Mouse (Mus musculus) G1E (cell line): ENCODE data around the gene Kcnk6. TPM values are rescaled to one million over a fixed set of nuclear protein-coding genes. Genes with fewer than 3 reads are reported as not detected.

ENCODE experiments used
- ATAC-seq: 2 replicates; pipeline ENCODE4 v1.8.0; 2016; ENCODE audit warnings: mild to moderate bottlenecking; ENCODE audit not compliant: insufficient number of reproducible peaks, poor library complexity, low FRiP score, severe bottlenecking; ENCODE audit errors: extremely low read depth
- DNase-seq: peaks from one replicate; pipeline ENCODE4 v3.0.0; 2012; ENCODE audit warnings: low spot score
- H3K27me3 ChIP-seq: 2 replicates; pipeline ENCODE4 v1.6.1; 2012; ENCODE audit warnings: mild to moderate bottlenecking, low read length, inconsistent platforms; ENCODE audit not compliant: insufficient read depth
- H3K36me3 ChIP-seq: replicated peaks from 2 replicates; pipeline ENCODE3; 2012; ENCODE audit warnings: mild to moderate bottlenecking, inconsistent platforms
- H3K4me1 ChIP-seq: 2 replicates; pipeline ENCODE4 v1.6.1; 2012; ENCODE audit warnings: low read depth, low read length, inconsistent platforms, mixed read lengths; ENCODE audit not compliant: insufficient read depth
- H3K4me3 ChIP-seq: 2 replicates; pipeline ENCODE4 v1.5.1; 2012; ENCODE audit warnings: low read depth, mild to moderate bottlenecking, inconsistent platforms, low read length, moderate library complexity, mixed read lengths
- H3K9me3 ChIP-seq: replicated peaks from 2 replicates; pipeline ENCODE4 v1.6.1; 2012; ENCODE audit warnings: inconsistent platforms
- CTCF ChIP-seq: IDR thresholded peaks from 2 replicates; pipeline ENCODE4 v1.5.1; 2012; ENCODE audit warnings: low read depth, low read length, inconsistent platforms, mixed read lengths
- GATA1 ChIP-seq: IDR thresholded peaks from 2 replicates; pipeline ENCODE4 v1.6.1; 2012; ENCODE audit warnings: borderline replicate concordance, low read length, inconsistent platforms, mixed read lengths
- GATA2 ChIP-seq: IDR thresholded peaks from 2 replicates; pipeline ENCODE4 v1.6.1; 2012; ENCODE audit warnings: low read depth, low read length, inconsistent platforms, borderline replicate concordance
- POLR2AphosphoS5 ChIP-seq: IDR thresholded peaks from 2 replicates; pipeline ENCODE4 v1.6.1; 2012; ENCODE audit warnings: low read depth, low read length, inconsistent platforms; ENCODE audit not compliant: insufficient replicate concordance
- TAL1 ChIP-seq: conservative IDR thresholded peaks from 2 replicates; pipeline ENCODE4 v1.6.1; 2012; ENCODE audit warnings: low read depth, low read length, inconsistent platforms, mixed read lengths
- polyA plus RNA-seq: library from polyadenylated mRNA; stranded (reverse); fragments of >175 nt; gene quantifications from 2 replicates; pipeline ENCODE4 v1.2.3, GENCODE M21; 2012
- total RNA-seq, 2 experiments: library from RNA; stranded (forward) in 1 of 2; stranded (reverse) in 1 of 2; fragments of 200-1000 nt in 1 of 2; fragments of >200 nt in 1 of 2; fragmentation: Nextera tagmentation in 1 of 2; gene quantifications; 2 replicates each; pipeline ENCODE4 v1.2.3; 2014 to 2017

The Kcnk6 gene
- total and polyA plus RNA-seq, 3 experiments: not detected

DNA sequence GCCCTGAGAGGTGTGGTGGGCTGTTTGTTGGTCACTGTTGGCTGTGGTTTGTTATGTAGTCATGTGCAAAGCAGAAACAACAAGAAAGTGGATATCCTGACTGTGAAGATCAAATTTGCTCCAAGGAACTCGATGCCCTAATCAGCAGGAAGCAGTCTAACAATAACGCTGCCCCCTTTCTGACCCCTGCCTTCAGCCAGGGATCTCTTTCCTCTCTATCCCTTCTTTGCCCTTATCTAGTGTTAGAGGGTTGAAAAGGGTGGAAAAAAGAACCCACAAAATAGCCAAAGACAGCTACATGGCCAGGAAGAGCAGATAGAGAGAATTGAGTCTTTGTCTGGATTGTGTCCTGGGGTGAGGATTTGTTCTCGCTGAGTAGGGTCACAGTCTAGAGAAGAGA lies 1.8 kb downstream of the Kcnk6 start:
- TF ChIP-seq CTCF (no peak), GATA1 (no peak), TAL1 (no peak), GATA2 (no peak), POLR2AphosphoS5 (no peak)

DNA sequence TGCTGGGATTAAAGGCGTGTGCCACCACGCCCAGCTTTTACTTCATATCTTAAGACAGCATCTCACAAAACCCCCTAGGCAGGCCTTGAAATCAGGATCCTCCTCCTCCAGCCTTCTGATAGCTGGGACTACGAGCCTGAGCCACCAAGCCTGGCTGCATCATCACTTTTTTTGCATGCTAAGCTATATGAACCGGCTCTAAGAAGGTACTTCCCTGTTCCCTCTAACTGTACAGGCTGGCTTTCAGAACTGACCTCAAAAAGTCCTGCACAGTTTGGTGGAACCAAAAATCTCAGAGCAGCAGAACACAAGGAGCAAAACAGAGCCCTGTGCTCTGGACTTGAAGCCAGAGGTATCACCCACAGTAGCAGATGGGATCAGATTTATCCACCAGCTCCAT lies 4.1 kb downstream of the Kcnk6 start:
- Histone ChIP-seq H3K4me1 (peaks cover 4% of the 10 kb centered on the region), H3K4me3 (no peak overlapping the region), H3K27me3 (peaks cover 66% of the 10 kb centered on the region), H3K36me3 (no peaks in the 10 kb centered on the region), H3K9me3 (0 out of 2 replicates have a peak, but pooled peaks cover 5% of the 10 kb centered on the region)
- ATAC-seq (no peak), DNase-seq (no peak)
- no peak for TF ChIP-seq CTCF

More for the DNA sequence above, 1.8 kb downstream of the Kcnk6 start:
- ATAC-seq (no peak), DNase-seq (no peak)
- Histone ChIP-seq H3K36me3 (no peaks in the 10 kb centered on the region), H3K27me3 (peaks cover 50% of the 10 kb centered on the region), H3K9me3 (0 out of 2 replicates have a peak, but pooled peaks cover 5% of the 10 kb centered on the region), H3K4me1 (peaks cover 4% of the 10 kb centered on the region; the same call in 1 of the 2 replicates), H3K4me3 (no peak overlapping the region)

DNA sequence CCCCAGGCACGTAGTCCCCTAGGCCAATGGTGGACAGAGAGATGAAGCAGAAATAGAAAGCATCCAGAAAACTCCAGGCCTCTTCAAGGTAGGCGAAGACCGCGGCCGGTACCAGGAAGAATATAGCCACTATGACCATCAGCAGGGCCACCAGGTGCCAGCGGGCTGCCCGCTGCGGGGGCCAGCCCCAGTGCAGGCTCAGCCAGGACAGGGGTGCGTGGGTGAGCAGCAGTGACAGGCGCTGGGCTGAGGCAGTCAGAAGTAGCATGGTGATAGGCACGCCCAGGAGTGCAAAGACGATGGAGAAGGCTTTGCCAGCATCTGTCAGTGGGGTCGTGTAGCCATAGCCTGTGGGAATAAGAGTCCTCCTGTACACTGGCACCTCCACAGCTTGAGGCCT lies 6.8 kb downstream of the Kcnk6 start:
- TF ChIP-seq POLR2AphosphoS5 (no peak), CTCF (no peak), GATA1 (no peak), GATA2 (no peak), TAL1 (no peak)
- no peak for DNase-seq
- ATAC-seq: no peak
- peaks cover 49% of the 10 kb centered on the region for H3K27me3 ChIP-seq
- H3K4me3 ChIP-seq: no peak overlapping the region
- no peaks in the 10 kb centered on the region for H3K36me3 ChIP-seq
- peaks cover 4% of the 10 kb centered on the region for H3K4me1 ChIP-seq
- peaks cover 4% of the 10 kb centered on the region; the same call in 1 of the 2 replicates for H3K9me3 ChIP-seq

DNA sequence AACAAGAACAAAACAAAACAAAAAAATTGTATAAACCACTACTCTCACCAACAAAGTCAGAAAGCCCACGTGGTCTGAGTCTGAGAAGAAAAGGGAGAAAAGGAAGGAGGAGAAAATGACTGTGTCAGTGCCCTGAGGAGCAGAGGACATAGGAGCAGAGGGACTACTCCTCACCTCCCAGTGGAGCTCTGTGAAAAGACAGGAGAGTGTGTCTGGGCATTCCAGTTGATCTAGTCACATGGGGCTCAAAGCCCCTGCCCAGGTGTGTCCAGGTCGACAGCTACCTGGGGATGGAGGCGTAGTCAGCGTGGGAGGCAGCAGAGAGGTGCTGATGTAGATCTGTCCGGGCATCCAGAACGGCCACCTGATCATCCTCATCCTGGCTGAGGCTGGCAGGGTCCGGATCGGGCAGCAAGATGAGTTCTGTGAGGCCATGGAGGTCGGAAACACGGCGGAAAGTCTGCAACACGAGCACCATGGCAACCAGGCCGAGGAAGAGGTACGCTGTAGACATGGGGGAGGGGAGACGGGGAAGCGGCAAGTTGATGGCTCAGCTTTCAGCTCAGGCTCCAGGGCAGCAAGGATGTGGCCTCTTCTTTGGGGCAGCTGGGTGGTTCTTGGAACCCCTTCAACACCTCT lies 7.4 kb downstream of the Kcnk6 start:
- no peak overlapping the region for H3K4me3 ChIP-seq
- DNase-seq (no peak), ATAC-seq (no peak)
- H3K4me1 ChIP-seq: peaks cover 4% of the 10 kb centered on the region
- peaks cover 7% of the 10 kb centered on the region for H3K9me3 ChIP-seq
- H3K27me3 ChIP-seq: peaks cover 43% of the 10 kb centered on the region
- TF ChIP-seq CTCF (no peak), GATA2 (no peak), POLR2AphosphoS5 (no peak), GATA1 (no peak), TAL1 (no peak)
- H3K36me3 ChIP-seq: no peaks in the 10 kb centered on the region

DNA sequence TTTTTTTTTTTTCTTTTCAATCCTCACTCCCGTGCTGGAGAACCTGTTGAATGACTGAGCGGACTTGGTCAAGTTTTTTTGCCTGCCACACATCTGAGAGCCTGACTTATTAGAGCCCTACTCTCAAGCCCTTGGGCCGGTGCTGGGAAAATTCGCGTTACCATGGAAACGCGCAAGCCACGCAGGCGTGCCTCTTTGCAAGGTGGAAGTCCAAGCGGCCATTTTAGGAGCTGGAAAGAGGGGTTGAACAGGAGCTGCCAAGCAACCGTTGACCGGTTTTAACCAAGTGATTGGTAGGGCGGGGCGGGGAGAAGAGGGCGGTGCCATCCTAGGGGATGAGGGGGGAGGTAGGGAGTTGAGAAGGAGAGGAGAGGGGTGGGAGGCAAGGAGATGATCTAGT lies 17.5 kb downstream of the Kcnk6 start:
- peaks cover 31% of the 10 kb centered on the region for H3K9me3 ChIP-seq
- DNase-seq (no peak), ATAC-seq (no peak)
- no peak overlapping the region for H3K4me3 ChIP-seq
- TF ChIP-seq POLR2AphosphoS5: no peak
- TF ChIP-seq GATA1: no peak
- TF ChIP-seq GATA2: no peak
- TF ChIP-seq TAL1: no peak
- TF ChIP-seq CTCF: no peak
- H3K4me1 ChIP-seq: peaks cover 17% of the 10 kb centered on the region
- H3K36me3 ChIP-seq: no peaks in the 10 kb centered on the region
- H3K27me3 ChIP-seq: no peaks in the 10 kb centered on the region; the same call in 1 of the 2 replicates

DNA sequence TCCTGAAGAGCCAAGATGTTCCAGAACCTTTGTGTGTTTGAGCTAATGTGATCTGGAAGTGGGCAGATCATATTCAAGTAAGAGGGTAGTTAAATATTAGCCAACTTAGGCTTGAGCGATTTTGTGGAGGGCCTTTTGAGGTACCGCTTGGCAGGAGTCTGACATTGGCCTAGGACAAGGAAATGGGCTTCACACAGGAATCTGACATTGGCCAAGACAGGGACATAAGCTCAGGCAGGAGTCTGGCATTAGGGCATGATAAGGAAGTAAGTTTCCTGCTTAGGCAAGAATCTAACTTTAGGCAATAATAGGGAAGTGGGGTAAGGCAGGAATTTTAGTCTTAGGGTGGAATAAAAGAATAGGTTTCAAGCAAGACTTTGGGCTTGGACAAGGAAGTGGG lies 18.1 kb downstream of the Kcnk6 start:
- no peak overlapping the region for H3K4me3 ChIP-seq
- H3K36me3 ChIP-seq: no peaks in the 10 kb centered on the region
- peaks cover 17% of the 10 kb centered on the region for H3K4me1 ChIP-seq
- ATAC-seq: no peak
- TF ChIP-seq GATA1 (no peak), TAL1 (no peak), GATA2 (no peak), POLR2AphosphoS5 (no peak), CTCF (no peak)
- no peak for DNase-seq
- H3K27me3 ChIP-seq: no peaks in the 10 kb centered on the region; the same call in 1 of the 2 replicates
- H3K9me3 ChIP-seq: peaks cover 25% of the 10 kb centered on the region
